In the genomic region with DNA sequence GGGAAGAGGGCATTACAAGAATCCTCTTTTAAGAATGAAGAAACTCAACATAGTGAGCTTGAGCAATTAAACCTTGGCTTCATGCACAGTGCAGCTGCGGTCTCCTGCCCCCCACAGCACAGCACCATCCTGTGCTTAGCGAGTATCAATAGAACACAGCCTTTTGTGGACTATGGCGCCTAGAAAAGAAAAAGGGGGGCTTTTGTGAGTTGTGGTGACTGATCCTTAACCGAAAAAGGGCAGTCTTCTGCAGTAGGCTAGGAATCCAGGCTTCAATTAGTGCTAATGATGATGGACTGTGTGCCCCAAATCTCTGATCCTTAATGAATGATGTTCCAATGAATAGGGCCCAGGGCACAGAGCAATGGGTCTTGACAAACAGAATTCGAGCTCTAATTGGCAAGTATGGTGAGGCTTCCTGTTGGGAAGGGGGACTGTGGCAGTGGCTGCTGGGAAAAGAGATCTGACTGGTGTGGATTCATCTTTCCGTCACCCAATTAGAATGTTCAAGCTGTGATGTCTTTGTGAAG, we compare ENCODE assay signal across 18 mouse cellular contexts.
A peak's percentile ranks its signal among the peaks of the same experiment; 100 is the strongest.
DNase-seq lines count a peak whose midpoint lies in the region; ATAC-seq lines count a peak whose summit lies in the region.
"Had no signal": no experiment of that assay in that cellular context is flagged by ENCODE, and none has a peak within 500 bp of the region (broad histone marks: within the 10 kb centered on the region; RNA-seq: fewer than 3 reads in every experiment).

No protein-coding gene starts in this region.

- no peaks in the 10 kb centered on the region for H3K36me3 ChIP-seq in hindbrain, embryonic 12.5 days
- H3K36me3 ChIP-seq in hindbrain, embryonic 13.5 days = no peaks in the 10 kb centered on the region
- no peaks in the 10 kb centered on the region for H3K36me3 ChIP-seq in forebrain, embryonic 11.5 days (ENCODE audit: control insufficient read depth, insufficient read depth, low read length)
- no peaks in the 10 kb centered on the region for H3K36me3 ChIP-seq in hindbrain, embryonic 16.5 days (ENCODE audit: control insufficient read depth, insufficient read depth, low read length)
- H3K36me3 ChIP-seq: liver, embryonic 12.5 days; neural tube, embryonic 15.5 days had no signal

- DNase-seq in brain, embryonic 18.5 days (ENCODE audit: low read depth, low spot score) = peak; percentile 30
- peak; percentile 74 for DNase-seq in forebrain, embryonic 11.5 days (ENCODE audit: low spot score)
- no peak for DNase-seq in gastrocnemius, adult 8-10 months (ENCODE audit: low spot score in 2 of 2)
- DNase-seq in thymus, adult 18-20 months = no peak
- DNase-seq in yolk sac, embryonic 10.5 days (ENCODE audit: low spot score) = no peak
- DNase-seq: B cell, adult 2 months; gastrocnemius, adult 2 months; kidney, adult 18-20 months; kidney, postnatal 10 days; thymus, adult 2 months had no signal

- no peaks in the 10 kb centered on the region for H3K9me3 ChIP-seq in hindbrain, embryonic 12.5 days (replicated peaks)
- no peaks in the 10 kb centered on the region for H3K9me3 ChIP-seq in hindbrain, embryonic 13.5 days
- H3K9me3 ChIP-seq in forebrain, embryonic 11.5 days (ENCODE audit: control insufficient read depth, low read length) = no peaks in the 10 kb centered on the region
- no peaks in the 10 kb centered on the region for H3K9me3 ChIP-seq in hindbrain, embryonic 16.5 days (ENCODE audit: control insufficient read depth, low read length)
- H3K9me3 ChIP-seq: liver, embryonic 12.5 days; neural tube, embryonic 15.5 days had no signal

- WGBS in hindbrain, embryonic 12.5 days = 43% methylated on average over 6 of the region's 6 CpGs
- WGBS in hindbrain, embryonic 13.5 days = 28% methylated on average over 6 of the region's 6 CpGs
- WGBS in forebrain, embryonic 11.5 days = 15% methylated on average over 6 of the region's 6 CpGs
- 25% methylated on average over 6 of the region's 6 CpGs for WGBS in hindbrain, embryonic 16.5 days

- no peak overlapping the region for H3K9ac ChIP-seq in hindbrain, embryonic 12.5 days
- no peak overlapping the region for H3K9ac ChIP-seq in hindbrain, embryonic 13.5 days
- no peak overlapping the region for H3K9ac ChIP-seq in forebrain, embryonic 11.5 days (ENCODE audit: low read length)
- no peak overlapping the region for H3K9ac ChIP-seq in hindbrain, embryonic 16.5 days (ENCODE audit: low read depth, low read length)
- H3K9ac ChIP-seq: liver, embryonic 12.5 days; neural tube, embryonic 15.5 days had no signal

- H3K4me2 ChIP-seq in hindbrain, embryonic 12.5 days (replicated peaks) = no peak overlapping the region
- no peak overlapping the region for H3K4me2 ChIP-seq in hindbrain, embryonic 13.5 days
- no peak overlapping the region for H3K4me2 ChIP-seq in forebrain, embryonic 11.5 days (ENCODE audit: low read depth, low read length, severe bottlenecking)
- H3K4me2 ChIP-seq in hindbrain, embryonic 16.5 days (ENCODE audit: low read length) = no peak overlapping the region
- H3K4me2 ChIP-seq: liver, embryonic 12.5 days; neural tube, embryonic 15.5 days had no signal

- no peaks in the 10 kb centered on the region for H3K4me1 ChIP-seq in hindbrain, embryonic 12.5 days
- no peaks in the 10 kb centered on the region for H3K4me1 ChIP-seq in hindbrain, embryonic 13.5 days (replicated peaks)
- peaks cover 4% of the 10 kb centered on the region; the same call in 1 of the 2 replicates for H3K4me1 ChIP-seq in forebrain, embryonic 11.5 days (replicated peaks; ENCODE audit: control insufficient read depth, insufficient read depth, low read length)
- H3K4me1 ChIP-seq in hindbrain, embryonic 16.5 days (ENCODE audit: control insufficient read depth, insufficient read depth, low read depth, low read length) = no peaks in the 10 kb centered on the region
- H3K4me1 ChIP-seq: liver, embryonic 12.5 days; neural tube, embryonic 15.5 days had no signal

- no peak overlapping the region for H3K4me3 ChIP-seq in hindbrain, embryonic 12.5 days
- no peak overlapping the region for H3K4me3 ChIP-seq in hindbrain, embryonic 13.5 days
- no peak overlapping the region for H3K4me3 ChIP-seq in forebrain, embryonic 11.5 days (ENCODE audit: low read depth, low read length)
- no peak overlapping the region for H3K4me3 ChIP-seq in hindbrain, embryonic 16.5 days (ENCODE audit: low read length)
- H3K4me3 ChIP-seq: gastrocnemius, adult 2 months; left cerebral cortex, adult 2 months; liver, embryonic 12.5 days; myocyte; neural tube, embryonic 15.5 days had no signal

- peak; percentile 61; the same call in 1 of the 2 replicates for ATAC-seq in hindbrain, embryonic 12.5 days (ENCODE audit: low FRiP score)
- ATAC-seq in hindbrain, embryonic 13.5 days (ENCODE audit: low FRiP score) = no peak
- ATAC-seq in forebrain, embryonic 11.5 days (replicated peaks; ENCODE audit: low FRiP score) = peak; percentile 96
- ATAC-seq in hindbrain, embryonic 16.5 days = peak; percentile 50; the same call in 1 of the 2 replicates
- ATAC-seq: activated CD4-positive, CD25-positive, alpha-beta regulatory T cell, adult 4 months; liver, embryonic 12.5 days had no signal

- H3K27me3 ChIP-seq in hindbrain, embryonic 12.5 days = no peaks in the 10 kb centered on the region
- H3K27me3 ChIP-seq in hindbrain, embryonic 13.5 days = no peaks in the 10 kb centered on the region
- H3K27me3 ChIP-seq in forebrain, embryonic 11.5 days (ENCODE audit: control insufficient read depth, insufficient read depth, low read length) = peaks cover 12% of the 10 kb centered on the region
- no peaks in the 10 kb centered on the region for H3K27me3 ChIP-seq in hindbrain, embryonic 16.5 days (replicated peaks; ENCODE audit: control insufficient read depth, insufficient read depth, low read length)
- H3K27me3 ChIP-seq: liver, embryonic 12.5 days; neural tube, embryonic 15.5 days had no signal

- H3K27ac ChIP-seq in hindbrain, embryonic 12.5 days = no peak overlapping the region
- H3K27ac ChIP-seq in hindbrain, embryonic 13.5 days = no peak overlapping the region
- H3K27ac ChIP-seq in forebrain, embryonic 11.5 days (ENCODE audit: low read depth, low read length) = no peak overlapping the region
- H3K27ac ChIP-seq in hindbrain, embryonic 16.5 days (ENCODE audit: low read depth, low read length) = no peak overlapping the region
- H3K27ac ChIP-seq: gastrocnemius, adult 2 months; left cerebral cortex, adult 2 months; liver, embryonic 12.5 days; neural tube, embryonic 15.5 days had no signal

Comparison
In these comparisons a context has a peak if more than half of its experiments do, and no peak if none do; other contexts are left out.
1. DNase-seq: peak in brain, embryonic 18.5 days (single experiment) and forebrain, embryonic 11.5 days (single experiment); none in gastrocnemius, adult 8-10 months (0 of 2), thymus, adult 18-20 months (0 of 2) and yolk sac, embryonic 10.5 days (single experiment).